Mouse (Mus musculus) myocyte (in vitro differentiated cells): Measurements from ENCODE around the gene Ar. TPM values are rescaled to one million over a fixed set of nuclear protein-coding genes. Genes with fewer than 3 reads are reported as not detected.

ENCODE experiments used
- H3K27me3 ChIP-seq: one replicate; pipeline ENCODE4 v1.6.1; 2011; ENCODE audit not compliant: control insufficient read depth, insufficient read depth, insufficient read length
- H3K36me3 ChIP-seq: one replicate; pipeline ENCODE4 v1.6.1; 2011; ENCODE audit not compliant: control insufficient read depth, insufficient read depth
- H3K4me2 ChIP-seq: one replicate; pipeline ENCODE4 v1.6.1; 2011; ENCODE audit warnings: low read depth, control low read depth
- H3K4me3 ChIP-seq: one replicate; pipeline ENCODE4 v1.5.1; 2011; ENCODE audit warnings: mild to moderate bottlenecking, control low read depth, moderate library complexity
- H3K79me2 ChIP-seq: one replicate; pipeline ENCODE4 v1.6.1; 2011; ENCODE audit not compliant: control insufficient read depth, insufficient read depth
- H3ac ChIP-seq: one replicate; pipeline ENCODE4 v1.6.1; 2011; ENCODE audit not compliant: control insufficient read depth, insufficient read length
- CEBPB ChIP-seq: IDR thresholded peaks from 2 replicates; pipeline ENCODE4 v1.6.1; 2011; ENCODE audit warnings: mild to moderate bottlenecking, moderate library complexity; ENCODE audit not compliant: poor library complexity, insufficient read depth, severe bottlenecking
- E2F4 ChIP-seq: IDR thresholded peaks from one replicate; pipeline ENCODE4 v1.6.1; 2011; ENCODE audit warnings: mild to moderate bottlenecking, control low read depth, moderate library complexity; ENCODE audit not compliant: insufficient read depth
- MAX ChIP-seq: IDR thresholded peaks from one replicate; pipeline ENCODE4 v1.6.1; 2011; ENCODE audit warnings: low read depth, mild to moderate bottlenecking, control low read depth
- MYOD1 ChIP-seq, 3 experiments: IDR thresholded peaks; one replicate each; pipeline ENCODE4 v1.6.1; 2011; ENCODE audit warnings: control low read depth in 2 of 3, low read depth in 2 of 3, mild to moderate bottlenecking in 2 of 3, moderate library complexity in 1 of 3; ENCODE audit not compliant: insufficient read length in 2 of 3, control insufficient read depth in 1 of 3
- MYOG ChIP-seq, 3 experiments: IDR thresholded peaks; one replicate each; pipeline ENCODE4 v1.6.1; 2011; ENCODE audit warnings: control low read depth in 2 of 3, low read depth in 2 of 3, mild to moderate bottlenecking in 2 of 3; ENCODE audit not compliant: insufficient read length in 2 of 3, control insufficient read depth in 1 of 3, insufficient read depth in 1 of 3
- POLR2A ChIP-seq: IDR thresholded peaks from one replicate; pipeline ENCODE4 v1.6.1; 2011; ENCODE audit warnings: low read depth, mild to moderate bottlenecking, control low read depth, moderate library complexity; ENCODE audit not compliant: insufficient read length
- POLR2AphosphoS2 ChIP-seq: IDR thresholded peaks from one replicate; pipeline ENCODE4 v1.6.1; 2011; ENCODE audit warnings: low read depth, control low read depth; ENCODE audit not compliant: insufficient read length
- REST ChIP-seq: IDR thresholded peaks from one replicate; pipeline ENCODE4 v1.6.1; 2011; ENCODE audit warnings: mild to moderate bottlenecking, control low read depth, moderate library complexity; ENCODE audit not compliant: insufficient read depth, insufficient read length
- SRF ChIP-seq: IDR thresholded peaks from one replicate; pipeline ENCODE4 v1.6.1; 2011; ENCODE audit warnings: low read depth; ENCODE audit not compliant: control insufficient read depth, insufficient read length
- TCF12 ChIP-seq: IDR thresholded peaks from one replicate; pipeline ENCODE4 v1.6.1; 2011; ENCODE audit warnings: mild to moderate bottlenecking, control low read depth; ENCODE audit not compliant: poor library complexity, insufficient read depth, severe bottlenecking
- TCF3 ChIP-seq: IDR thresholded peaks from one replicate; pipeline ENCODE4 v1.6.1; 2011; ENCODE audit warnings: low read depth, control low read depth; ENCODE audit not compliant: insufficient read length
- USF1 ChIP-seq: IDR thresholded peaks from one replicate; pipeline ENCODE4 v1.6.1; 2011; ENCODE audit warnings: low read depth, mild to moderate bottlenecking, control low read depth, moderate library complexity
- polyA plus RNA-seq: library from polyadenylated mRNA; unstranded; fragments of >200 nt; fragmentation: generic; extraction: Trizol; gene quantifications from one replicate; pipeline ENCODE4 v1.2.1, GENCODE M21; 2012; ENCODE audit warnings: missing spikeins

Gene Ar
- polyA plus RNA-seq, 1 experiment = 1.7 TPM

DNA sequence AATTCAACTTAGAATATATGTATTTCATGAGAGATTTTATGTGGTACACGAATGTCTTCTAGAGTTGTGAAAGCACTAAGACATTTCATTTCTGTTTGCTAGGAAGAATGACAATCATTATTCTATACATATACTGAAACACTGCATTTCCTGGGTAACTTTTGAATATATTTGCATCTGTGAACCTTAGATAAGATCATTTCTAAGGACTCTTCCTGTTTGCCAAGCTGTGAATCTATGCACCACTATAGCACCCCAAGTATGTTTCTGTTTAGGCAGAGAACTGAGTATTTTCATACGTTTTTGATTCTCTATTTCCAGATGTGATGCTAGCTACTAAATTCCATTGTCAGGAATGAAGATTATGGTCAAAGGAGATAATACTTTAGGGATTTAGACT, 153.4 kb downstream of the Ar start:
- Histone ChIP-seq H3K4me2 (no peak overlapping the region), H3ac (no peak overlapping the region), H3K4me3 (no peak overlapping the region), H3K27me3 (no peaks in the 10 kb centered on the region), H3K36me3 (no peaks in the 10 kb centered on the region), H3K79me2 (no peaks in the 10 kb centered on the region)
- no peak for TF ChIP-seq SRF
- no peak for TF ChIP-seq MYOD1 (IDR thresholded peaks at IDR 0.05; ENCODE audit: control insufficient read depth in 1 of 3, insufficient read length in 2 of 3, low read depth in 2 of 3)
- TF ChIP-seq E2F4 = no peak
- TF ChIP-seq POLR2A = no peak
- no peak for TF ChIP-seq MYOG (IDR thresholded peaks at IDR 0.05; ENCODE audit: control insufficient read depth in 1 of 3, insufficient read depth in 1 of 3, insufficient read length in 2 of 3, low read depth in 2 of 3)
- TF ChIP-seq POLR2AphosphoS2 = no peak
- no peak for TF ChIP-seq MAX
- no peak for TF ChIP-seq CEBPB
- no peak for TF ChIP-seq USF1
- TF ChIP-seq REST = no peak
- no peak for TF ChIP-seq TCF12
- no peak for TF ChIP-seq TCF3

DNA sequence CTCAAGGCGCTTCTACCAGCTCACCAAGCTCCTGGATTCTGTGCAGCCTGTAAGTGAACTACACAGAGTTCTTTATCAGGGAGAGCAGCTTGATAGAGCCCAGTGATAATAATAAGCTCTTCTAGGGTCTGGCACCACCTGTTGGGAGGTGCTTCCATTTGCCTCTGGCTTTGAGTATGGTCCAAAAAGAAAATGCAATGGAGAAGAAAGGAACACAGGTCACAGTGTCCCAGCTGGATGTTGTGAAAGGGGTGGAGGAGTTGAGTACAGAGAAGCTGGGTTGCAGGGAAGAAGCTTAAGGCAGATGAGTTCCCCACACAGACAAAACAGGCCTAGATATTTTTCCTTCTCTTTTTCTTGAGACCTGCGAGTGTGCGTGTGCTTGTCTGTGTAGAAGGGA, 167.4 kb downstream of the Ar start:
- Histone ChIP-seq H3K27me3 (no peaks in the 10 kb centered on the region), H3K4me2 (no peak overlapping the region), H3K79me2 (no peaks in the 10 kb centered on the region), H3K36me3 (no peaks in the 10 kb centered on the region), H3K4me3 (no peak overlapping the region), H3ac (no peak overlapping the region)
- TF ChIP-seq TCF12 = no peak
- no peak for TF ChIP-seq USF1
- no peak for TF ChIP-seq MAX
- TF ChIP-seq E2F4 = no peak

DNA sequence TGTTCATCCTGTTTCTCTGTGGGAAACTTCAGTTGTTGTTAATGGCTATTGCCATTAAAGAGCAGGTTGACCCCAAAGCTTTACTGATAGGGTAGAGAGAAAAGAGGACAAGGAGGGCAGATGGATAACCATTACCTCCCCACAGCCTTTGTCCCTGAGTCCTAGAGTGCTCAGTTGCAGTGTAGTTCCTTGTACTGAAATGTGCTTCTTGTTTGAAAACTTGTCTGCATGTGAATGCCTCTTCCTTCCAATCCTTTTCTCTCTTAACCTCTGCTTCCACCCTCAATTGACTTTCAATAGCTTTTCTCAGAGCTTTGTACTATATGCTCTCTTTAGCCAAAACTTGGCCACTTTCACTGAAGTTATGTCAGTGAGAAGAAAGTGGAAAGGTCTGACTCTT, 168.9 kb downstream of the Ar start:
- no peaks in the 10 kb centered on the region for H3K36me3 ChIP-seq
- TF ChIP-seq MAX (no peak), USF1 (no peak), REST (no peak), MYOG (IDR thresholded peaks at IDR 0.05; ENCODE audit: control insufficient read depth in 1 of 3, insufficient read depth in 1 of 3, insufficient read length in 2 of 3, low read depth in 2 of 3) (no peak), POLR2AphosphoS2 (no peak), SRF (no peak), MYOD1 (IDR thresholded peaks at IDR 0.05; ENCODE audit: control insufficient read depth in 1 of 3, insufficient read length in 2 of 3, low read depth in 2 of 3) (no peak), CEBPB (no peak), POLR2A (no peak), E2F4 (no peak), TCF12 (no peak), TCF3 (no peak)
- H3K27me3 ChIP-seq = no peaks in the 10 kb centered on the region
- no peaks in the 10 kb centered on the region for H3K79me2 ChIP-seq
- no peak overlapping the region for H3K4me2 ChIP-seq
- H3K4me3 ChIP-seq = no peak overlapping the region
- no peak overlapping the region for H3ac ChIP-seq

DNA sequence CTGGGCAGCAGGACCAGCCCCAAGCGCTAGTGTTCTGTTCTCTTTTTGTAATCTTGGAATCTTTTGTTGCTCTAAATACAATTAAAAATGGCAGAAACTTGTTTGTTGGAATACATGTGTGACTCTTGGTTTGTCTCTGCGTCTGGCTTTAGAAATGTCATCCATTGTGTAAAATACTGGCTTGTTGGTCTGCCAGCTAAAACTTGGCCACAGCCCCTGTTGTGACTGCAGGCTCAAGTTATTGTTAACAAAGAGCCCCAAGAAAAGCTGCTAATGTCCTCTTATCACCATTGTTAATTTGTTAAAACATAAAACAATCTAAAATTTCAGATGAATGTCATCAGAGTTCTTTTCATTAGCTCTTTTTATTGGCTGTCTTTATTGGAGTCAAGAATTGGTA, 174.5 kb downstream of the Ar start:
- no peak overlapping the region for H3ac ChIP-seq
- no peaks in the 10 kb centered on the region for H3K27me3 ChIP-seq
- H3K36me3 ChIP-seq = no peaks in the 10 kb centered on the region
- TF ChIP-seq USF1 (no peak), TCF12 (no peak), TCF3 (no peak), MYOG (IDR thresholded peaks at IDR 0.05; ENCODE audit: control insufficient read depth in 1 of 3, insufficient read depth in 1 of 3, insufficient read length in 2 of 3, low read depth in 2 of 3) (no peak), POLR2AphosphoS2 (no peak), MAX (no peak), E2F4 (no peak), REST (no peak)
- no peak overlapping the region for H3K4me2 ChIP-seq
- H3K79me2 ChIP-seq = no peaks in the 10 kb centered on the region
- no peak overlapping the region for H3K4me3 ChIP-seq

DNA sequence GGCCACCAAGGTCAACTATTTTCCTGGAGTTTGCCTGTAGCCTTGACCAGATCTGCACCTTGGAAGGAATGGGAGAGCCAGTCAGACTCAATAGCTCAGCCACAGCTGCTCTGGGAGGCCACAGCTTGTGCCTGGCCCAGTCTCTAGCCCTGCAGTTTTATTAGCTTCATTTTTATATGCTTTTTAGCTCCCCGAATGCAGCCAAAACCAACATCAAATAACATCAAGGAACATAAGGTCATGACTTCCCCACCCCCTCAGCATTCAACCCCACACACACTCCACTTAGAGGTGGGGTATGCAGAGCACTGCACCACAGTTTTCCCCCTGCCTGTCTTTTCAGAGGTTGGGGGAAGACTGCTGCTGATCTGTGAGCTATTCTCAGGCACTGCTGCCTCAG, 198.9 kb downstream of the Ar start:
- H3K79me2 ChIP-seq = no peaks in the 10 kb centered on the region
- H3K36me3 ChIP-seq = no peaks in the 10 kb centered on the region
- no peak overlapping the region for H3K4me2 ChIP-seq
- H3K4me3 ChIP-seq = no peak overlapping the region
- TF ChIP-seq SRF = no peak
- TF ChIP-seq E2F4 = no peak
- TF ChIP-seq MYOD1 (IDR thresholded peaks at IDR 0.05; ENCODE audit: control insufficient read depth in 1 of 3, insufficient read length in 2 of 3, low read depth in 2 of 3) = no peak
- no peak for TF ChIP-seq MYOG (IDR thresholded peaks at IDR 0.05; ENCODE audit: control insufficient read depth in 1 of 3, insufficient read depth in 1 of 3, insufficient read length in 2 of 3, low read depth in 2 of 3)
- TF ChIP-seq MAX = no peak
- no peak for TF ChIP-seq POLR2A
- TF ChIP-seq CEBPB = no peak
- no peak for TF ChIP-seq REST
- TF ChIP-seq TCF3 = no peak
- no peak for TF ChIP-seq TCF12
- no peak for TF ChIP-seq POLR2AphosphoS2
- TF ChIP-seq USF1 = no peak
- H3ac ChIP-seq = no peak overlapping the region
- H3K27me3 ChIP-seq = no peaks in the 10 kb centered on the region
